Mouse (Mus musculus) cortical plate, adult 2 months (tissue): Measurements from ENCODE around the gene Anxa3.

Experiments
- CTCF ChIP-seq: fragments of 200-500 bp; IDR thresholded peaks from 2 replicates; pipeline ENCODE4 v1.5.1; 2011; ENCODE audit warnings: mild to moderate bottlenecking, control low read depth, low read length; ENCODE audit not compliant: insufficient read depth; ENCODE audit errors: extremely low read depth
- POLR2A ChIP-seq: fragments of 200-500 bp; IDR thresholded peaks from 2 replicates; pipeline ENCODE4 v1.6.1; 2011; ENCODE audit warnings: mild to moderate bottlenecking, low read length, control low read depth; ENCODE audit not compliant: insufficient read depth; ENCODE audit errors: extremely low read depth

DNA sequence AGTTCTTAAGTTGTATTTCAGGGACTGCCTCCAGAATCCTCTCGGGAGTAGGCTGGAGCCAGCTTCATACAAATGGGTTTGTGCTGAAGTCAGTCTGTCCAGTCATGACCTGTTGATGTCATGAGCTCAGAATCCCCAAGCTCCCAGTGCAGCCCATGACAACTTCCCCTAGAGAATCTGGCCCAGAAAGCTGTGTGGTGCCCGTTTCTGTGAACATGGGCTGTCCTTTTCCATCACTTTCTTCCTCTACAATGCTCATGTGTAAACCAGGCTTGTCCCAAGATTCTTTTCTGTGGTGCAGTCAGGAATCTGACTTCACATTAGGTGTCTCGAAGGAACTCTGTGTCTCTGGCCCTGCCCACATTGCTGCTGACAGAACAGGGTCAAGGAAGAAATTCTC lies 10.0 kb downstream of the Anxa3 start:
- TF ChIP-seq POLR2A (no peak), CTCF (no peak)
